Mouse (Mus musculus) kidney, postnatal 25 days (tissue): ENCODE data around the gene Palmd.

Experiments used
- DNase-seq, 2 experiments: peaks; one replicate each; pipeline ENCODE4 v3.0.0; 2021; ENCODE audit warnings: mixed read lengths in 2 of 2

The Palmd gene

GRCm38 (mm10) chr3:116955061-116955460 lies 13.7 kb downstream of the Palmd start:
- DNase-seq: no peak

- no peak for DNase-seq
Measured at GRCm38 (mm10) chr3:116953366-116953765, 15.4 kb downstream of the Palmd start.

- no peak for DNase-seq
Measured at GRCm38 (mm10) chr3:116952242-116952899, 16.4 kb downstream of the Palmd start.

- DNase-seq: no peak
Measured at GRCm38 (mm10) chr3:116951489-116951888, 17.3 kb downstream of the Palmd start.

- DNase-seq: no peak
Measured at GRCm38 (mm10) chr3:116950665-116951115, 18.1 kb downstream of the Palmd start.

- no peak for DNase-seq
Measured at GRCm38 (mm10) chr3:116946476-116946875, 22.3 kb downstream of the Palmd start.

GRCm38 (mm10) chr3:116943422-116943821 lies 25.4 kb downstream of the Palmd start:
- DNase-seq: no peak

- no peak for DNase-seq
Measured at GRCm38 (mm10) chr3:116942751-116943150, 26.0 kb downstream of the Palmd start.

- no peak for DNase-seq
Measured at GRCm38 (mm10) chr3:116941559-116942117, 27.1 kb downstream of the Palmd start.

- no peak for DNase-seq
Measured at GRCm38 (mm10) chr3:116940804-116941558, 27.8 kb downstream of the Palmd start.

- DNase-seq: no peak
Measured at GRCm38 (mm10) chr3:116936934-116937691, 31.7 kb downstream of the Palmd start.

- DNase-seq: no peak
Measured at GRCm38 (mm10) chr3:116933158-116933557, 35.6 kb downstream of the Palmd start.

GRCm38 (mm10) chr3:116928994-116929393 lies 39.8 kb downstream of the Palmd start:
- no peak for DNase-seq

GRCm38 (mm10) chr3:116923042-116923441 lies 45.7 kb downstream of the Palmd start:
- no peak for DNase-seq

GRCm38 (mm10) chr3:116921535-116921934 lies 47.3 kb downstream of the Palmd start:
- DNase-seq: no peak

- no peak for DNase-seq
Measured at GRCm38 (mm10) chr3:116917016-116917415, 51.8 kb downstream of the Palmd start.

GRCm38 (mm10) chr3:116914931-116915330 lies 53.9 kb downstream of the Palmd start:
- no peak for DNase-seq

GRCm38 (mm10) chr3:116914374-116914773 lies 54.4 kb downstream of the Palmd start:
- no peak for DNase-seq

- no peak for DNase-seq
Measured at GRCm38 (mm10) chr3:116906596-116906995, 62.2 kb downstream of the Palmd start.

GRCm38 (mm10) chr3:116905898-116906297 lies 62.9 kb downstream of the Palmd start:
- no peak for DNase-seq

- DNase-seq: peak; percentile 61 to 74
Measured at GRCm38 (mm10) chr3:116904158-116904557, 64.6 kb downstream of the Palmd start.

- DNase-seq: peak; percentile 87 to 91
Measured at GRCm38 (mm10) chr3:116892872-116893271, 75.9 kb downstream of the Palmd start.

GRCm38 (mm10) chr3:116892206-116892563 lies 76.6 kb downstream of the Palmd start:
- no peak for DNase-seq
